Mouse (Mus musculus): ENCODE measurements at regions not wholly inside any gene's neighbourhood (a gene's known extent, or its start where the extent isn't known, plus 50 kb on each side); places are given as distances from the start of the nearest gene placed in this dataset.
"Not testable (repeated sequence)": the region's sequence is repeated elsewhere in the genome, so short reads cannot be mapped to it uniquely, and the experiment has no call there.

DNA sequence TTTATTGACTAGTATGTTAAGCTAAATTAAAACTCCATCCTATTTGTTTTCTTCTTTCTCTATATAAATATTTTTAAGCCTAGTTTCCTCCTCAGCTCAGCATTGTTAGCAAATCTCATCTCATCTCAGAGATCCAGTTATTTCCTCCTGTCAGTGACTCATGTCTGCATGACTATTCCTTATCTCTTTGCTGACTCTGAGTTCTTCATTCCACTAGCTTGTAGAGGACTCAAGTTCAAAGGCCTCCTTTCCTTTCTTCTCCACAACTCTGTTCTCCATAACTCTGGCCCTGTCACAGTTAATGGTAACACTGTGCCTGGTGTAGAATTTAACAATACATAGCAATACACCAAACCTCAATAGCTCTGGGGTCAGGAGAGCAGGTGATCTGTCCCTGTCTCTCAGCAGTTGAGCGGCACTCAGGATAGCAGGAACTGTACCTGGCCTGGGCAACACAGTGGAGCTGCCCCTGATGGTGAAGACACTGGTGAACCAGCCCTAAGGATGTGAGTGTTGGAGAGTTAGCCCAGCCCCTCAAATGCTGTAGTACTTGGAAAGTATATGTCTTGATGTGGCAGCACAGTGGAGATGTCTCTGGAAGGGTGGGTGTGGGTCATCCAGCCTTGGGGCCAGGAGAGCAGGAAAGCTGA lies 213.3 kb upstream of the Atp10a start:
- DNase-seq (ENCODE audit: low spot score) (no peak), ATAC-seq (no peak)
- Histone ChIP-seq H3K9me3 (ENCODE audit: low read length) (no peaks in the 10 kb centered on the region), H3K4me2 (replicated peaks; ENCODE audit: low read depth, low read length) (no peak overlapping the region), H3K4me3 (ENCODE audit: low read depth, low read length) (no peak overlapping the region), H3K4me1 (ENCODE audit: insufficient read depth, low read depth, low read length) (no peaks in the 10 kb centered on the region), H3K9ac (replicated peaks; ENCODE audit: low read depth) (no peak overlapping the region), H3K27ac (ENCODE audit: low read length) (no peak overlapping the region), H3K27me3 (replicated peaks; ENCODE audit: insufficient read depth, low read length) (no peaks in the 10 kb centered on the region), H3K36me3 (ENCODE audit: insufficient read depth, low read length) (no peaks in the 10 kb centered on the region)
- TF ChIP-seq EP300 (IDR thresholded peaks at IDR 0.05) (no peak), CTCF (IDR thresholded peaks at IDR 0.05) (no peak)
- WGBS: 77% methylated on average over 1 of the region's 1 CpGs

- Histone ChIP-seq H3K4me1 (ENCODE audit: insufficient read depth, low read depth, low read length) (no peaks in the 10 kb centered on the region), H3K27me3 (replicated peaks; ENCODE audit: insufficient read depth, low read length) (no peaks in the 10 kb centered on the region), H3K36me3 (ENCODE audit: insufficient read depth, low read length) (no peaks in the 10 kb centered on the region), H3K4me3 (ENCODE audit: low read depth, low read length) (no peak overlapping the region), H3K9me3 (ENCODE audit: low read length) (no peaks in the 10 kb centered on the region), H3K9ac (replicated peaks; ENCODE audit: low read depth) (no peak overlapping the region), H3K27ac (ENCODE audit: low read length) (no peak overlapping the region), H3K4me2 (replicated peaks; ENCODE audit: low read depth, low read length) (no peak overlapping the region)
- WGBS: 68% methylated on average over 3 of the region's 3 CpGs
- ATAC-seq (no peak), DNase-seq (ENCODE audit: low spot score) (no peak)
- TF ChIP-seq CTCF (IDR thresholded peaks at IDR 0.05) (no peak), EP300 (IDR thresholded peaks at IDR 0.05) (no peak)
These were observed 212.7 kb upstream of the Atp10a start for GRCm38 (mm10) chr7:58443297-58443696.

GRCm38 (mm10) chr7:58445781-58446180 lies 210.2 kb upstream of the Atp10a start:
- Histone ChIP-seq H3K4me1 (ENCODE audit: insufficient read depth, low read depth, low read length) (no peaks in the 10 kb centered on the region), H3K36me3 (ENCODE audit: insufficient read depth, low read length) (no peaks in the 10 kb centered on the region), H3K4me3 (ENCODE audit: low read depth, low read length) (no peak overlapping the region), H3K9me3 (ENCODE audit: low read length) (no peaks in the 10 kb centered on the region), H3K27me3 (replicated peaks; ENCODE audit: insufficient read depth, low read length) (no peaks in the 10 kb centered on the region), H3K27ac (ENCODE audit: low read length) (no peak overlapping the region), H3K4me2 (replicated peaks; ENCODE audit: low read depth, low read length) (no peak overlapping the region), H3K9ac (replicated peaks; ENCODE audit: low read depth) (no peak overlapping the region)
- TF ChIP-seq CTCF (IDR thresholded peaks at IDR 0.05) (no peak), EP300 (IDR thresholded peaks at IDR 0.05) (no peak)
- no peak for ATAC-seq
- WGBS: 70% methylated on average over 1 of the region's 1 CpGs
- no peak for DNase-seq (ENCODE audit: low spot score)

GRCm38 (mm10) chr7:58446261-58446660 lies 209.7 kb upstream of the Atp10a start:
- DNase-seq (ENCODE audit: low spot score): no peak
- TF ChIP-seq CTCF (IDR thresholded peaks at IDR 0.05): no peak
- TF ChIP-seq EP300 (IDR thresholded peaks at IDR 0.05): no peak
- H3K27ac ChIP-seq (ENCODE audit: low read length): no peak overlapping the region
- H3K9ac ChIP-seq (replicated peaks; ENCODE audit: low read depth): no peak overlapping the region
- no peaks in the 10 kb centered on the region for H3K36me3 ChIP-seq (ENCODE audit: insufficient read depth, low read length)
- no peak for ATAC-seq
- no peaks in the 10 kb centered on the region for H3K9me3 ChIP-seq (ENCODE audit: low read length)
- H3K27me3 ChIP-seq (replicated peaks; ENCODE audit: insufficient read depth, low read length): no peaks in the 10 kb centered on the region
- no peak overlapping the region for H3K4me3 ChIP-seq (ENCODE audit: low read depth, low read length)
- H3K4me1 ChIP-seq (ENCODE audit: insufficient read depth, low read depth, low read length): no peaks in the 10 kb centered on the region
- H3K4me2 ChIP-seq (replicated peaks; ENCODE audit: low read depth, low read length): no peak overlapping the region

- H3K4me3 ChIP-seq (ENCODE audit: low read depth, low read length): no peak overlapping the region
- no peaks in the 10 kb centered on the region for H3K36me3 ChIP-seq (ENCODE audit: insufficient read depth, low read length)
- H3K4me2 ChIP-seq (replicated peaks; ENCODE audit: low read depth, low read length): no peak overlapping the region
- H3K27me3 ChIP-seq (replicated peaks; ENCODE audit: insufficient read depth, low read length): no peaks in the 10 kb centered on the region
- no peak for ATAC-seq
- 58% methylated on average over 3 of the region's 3 CpGs for whole genome bisulfite sequencing
- TF ChIP-seq EP300 (IDR thresholded peaks at IDR 0.05) (no peak), CTCF (IDR thresholded peaks at IDR 0.05) (no peak)
- no peak overlapping the region for H3K9ac ChIP-seq (replicated peaks; ENCODE audit: low read depth)
- H3K9me3 ChIP-seq (ENCODE audit: low read length): no peaks in the 10 kb centered on the region
- no peaks in the 10 kb centered on the region for H3K4me1 ChIP-seq (ENCODE audit: insufficient read depth, low read depth, low read length)
- DNase-seq (ENCODE audit: low spot score): no peak
- no peak overlapping the region for H3K27ac ChIP-seq (ENCODE audit: low read length)
These were observed 207.2 kb upstream of the Atp10a start for GRCm38 (mm10) chr7:58448727-58449126.

GRCm38 (mm10) chr7:58451981-58452380 lies 204.0 kb upstream of the Atp10a start:
- no peak for TF ChIP-seq EP300 (IDR thresholded peaks at IDR 0.05)
- no peak for TF ChIP-seq CTCF (IDR thresholded peaks at IDR 0.05)
- 57% methylated on average over 1 of the region's 1 CpGs for WGBS
- no peak overlapping the region for H3K27ac ChIP-seq (ENCODE audit: low read length)
- no peak for ATAC-seq
- H3K36me3 ChIP-seq (ENCODE audit: insufficient read depth, low read length): no peaks in the 10 kb centered on the region
- H3K4me2 ChIP-seq (replicated peaks; ENCODE audit: low read depth, low read length): no peak overlapping the region
- no peak for DNase-seq (ENCODE audit: low spot score)
- no peaks in the 10 kb centered on the region for H3K4me1 ChIP-seq (ENCODE audit: insufficient read depth, low read depth, low read length)
- no peaks in the 10 kb centered on the region for H3K27me3 ChIP-seq (replicated peaks; ENCODE audit: insufficient read depth, low read length)
- H3K9me3 ChIP-seq (ENCODE audit: low read length): no peaks in the 10 kb centered on the region
- no peak overlapping the region for H3K9ac ChIP-seq (replicated peaks; ENCODE audit: low read depth)
- no peak overlapping the region for H3K4me3 ChIP-seq (ENCODE audit: low read depth, low read length)

DNA sequence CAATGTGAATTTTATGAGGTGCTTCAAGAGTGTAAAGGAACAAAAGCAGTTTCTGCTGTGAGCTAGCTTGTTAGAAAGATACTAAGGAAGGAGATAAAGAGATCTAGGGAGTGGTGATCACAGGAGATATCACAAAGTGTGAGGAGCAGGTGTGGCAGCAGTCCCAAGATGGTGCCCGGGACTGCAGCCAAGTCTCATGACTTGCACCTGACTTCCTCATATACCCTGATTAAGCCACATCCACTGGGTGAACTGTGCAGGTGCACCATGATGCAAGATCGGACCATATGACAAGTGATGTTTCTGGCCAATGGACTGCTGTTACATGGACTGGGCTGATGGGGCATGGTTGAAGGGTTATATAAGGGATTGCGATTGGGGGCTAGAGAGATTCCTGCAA lies 197.8 kb upstream of the Atp10a start:
- not testable (repeated sequence) for H3K4me2 ChIP-seq (replicated peaks; ENCODE audit: low read depth, low read length); H3K36me3 ChIP-seq (ENCODE audit: insufficient read depth, low read length); H3K9me3 ChIP-seq (ENCODE audit: low read length); DNase-seq (ENCODE audit: low spot score); H3K4me1 ChIP-seq (ENCODE audit: insufficient read depth, low read depth, low read length); H3K9ac ChIP-seq (replicated peaks; ENCODE audit: low read depth); H3K4me3 ChIP-seq (ENCODE audit: low read depth, low read length); ATAC-seq; H3K27me3 ChIP-seq (replicated peaks; ENCODE audit: insufficient read depth, low read length); H3K27ac ChIP-seq (ENCODE audit: low read length)
- 88% methylated on average over 3 of the region's 3 CpGs for WGBS

Data from lung, postnatal 0 days (tissue).